Mouse (Mus musculus): Measurements from ENCODE around the gene Lrrk1. TPM values are rescaled to one million over a fixed set of nuclear protein-coding genes. Genes with fewer than 3 reads are reported as not detected.

Gene Lrrk1
- total and polyA plus RNA-seq, 3 experiments, result 5.0 to 16.9 (median 13.6) TPM

GRCm38 (mm10) chr7:66195881-66196280 lies 192.3 kb downstream of the Lrrk1 start:
- Histone ChIP-seq H3K4me2 (ENCODE audit: insufficient read depth, low read depth, poor library complexity, severe bottlenecking) (no peak overlapping the region), H3K9me3 (replicated peaks; ENCODE audit: low read length) (no peaks in the 10 kb centered on the region), H3K36me3 (replicated peaks in 1 of 2; ENCODE audit: control insufficient read depth in 1 of 2, insufficient read depth in 1 of 2, low read length in 1 of 2) (no peaks in the 10 kb centered on the region), H3K4me3 (replicated peaks in 1 of 3; ENCODE audit: low read depth in 2 of 3, low read length in 2 of 3, poor library complexity in 1 of 3) (no peak overlapping the region), H3K9ac (ENCODE audit: insufficient read depth, low read depth) (no peak overlapping the region), H3K27ac (ENCODE audit: insufficient read depth, low read depth) (no peak overlapping the region), H3K27me3 (replicated peaks) (no peaks in the 10 kb centered on the region), H3K79me2 (replicated peaks; ENCODE audit: control insufficient read depth, extremely low read depth, insufficient read depth, poor library complexity, severe bottlenecking) (no peaks in the 10 kb centered on the region), H3K4me1 (ENCODE audit: control insufficient read depth in 1 of 2, insufficient read depth in 2 of 2) (peaks cover 27 to 70% of the 10 kb centered on the region in 2 experiments)
- in situ Hi-C loops (cut with MboI; ENCODE audit: low pct_ligation_motif_present, low pct_unique_long_range_greater_than_20kb, low sequenced_read_pairs), result no loop called here
- dilution Hi-C loops (cut with MboI; ENCODE audit: extremely low pct_ligation_motif_present, extremely low pct_unique_long_range_greater_than_20kb, low sequenced_read_pairs), result no loop called here
- no peak for DNase-seq (ENCODE audit: extremely low read depth)
- no peak for TF ChIP-seq USF2 (conservative IDR thresholded peaks at IDR 0.05; ENCODE audit: low read depth, low read length)
- TF ChIP-seq USF1 (IDR thresholded peaks at IDR 0.05; ENCODE audit: low read depth, low read length), result no peak
- no peak for TF ChIP-seq MAFK (IDR thresholded peaks at IDR 0.05; ENCODE audit: insufficient replicate concordance, low read length)
- no peak for TF ChIP-seq MAX (IDR thresholded peaks at IDR 0.05; ENCODE audit: low read length)
- TF ChIP-seq UBTF (IDR thresholded peaks at IDR 0.05; ENCODE audit: low read depth, low read length), result no peak
- no peak for TF ChIP-seq MXI1 (IDR thresholded peaks at IDR 0.05; ENCODE audit: low read depth, low read length)
- no peak for TF ChIP-seq MAZ (IDR thresholded peaks at IDR 0.05; ENCODE audit: low read depth, low read length)
- TF ChIP-seq PAX5 (IDR thresholded peaks at IDR 0.05; ENCODE audit: low read length), result no peak
- TF ChIP-seq ETS1 (conservative IDR thresholded peaks at IDR 0.05; ENCODE audit: low read depth, low read length), result no peak
- no peak for TF ChIP-seq ELF1 (IDR thresholded peaks at IDR 0.05; ENCODE audit: low read depth, low read length)
- no peak for TF ChIP-seq EP300 (IDR thresholded peaks at IDR 0.05; ENCODE audit: low read length)

GRCm38 (mm10) chr7:66194511-66194910 lies 193.6 kb downstream of the Lrrk1 start:
- peak overlapping the region; percentile 2; the same call in 1 of the 2 replicates for H3K4me2 ChIP-seq (ENCODE audit: insufficient read depth, low read depth, poor library complexity, severe bottlenecking)
- H3K9ac ChIP-seq (ENCODE audit: insufficient read depth, low read depth), result no peak overlapping the region
- in situ Hi-C loops (cut with MboI; ENCODE audit: low pct_ligation_motif_present, low pct_unique_long_range_greater_than_20kb, low sequenced_read_pairs), result no loop called here
- DNase-seq (ENCODE audit: extremely low read depth), result peak; percentile 96
- dilution Hi-C loops (cut with MboI; ENCODE audit: extremely low pct_ligation_motif_present, extremely low pct_unique_long_range_greater_than_20kb, low sequenced_read_pairs), result no loop called here
- no peak overlapping the region for H3K27ac ChIP-seq (ENCODE audit: insufficient read depth, low read depth)
- peaks cover 27 to 59% of the 10 kb centered on the region in 2 experiments for H3K4me1 ChIP-seq (ENCODE audit: control insufficient read depth in 1 of 2, insufficient read depth in 2 of 2)
- H3K9me3 ChIP-seq (replicated peaks; ENCODE audit: low read length), result no peaks in the 10 kb centered on the region
- H3K36me3 ChIP-seq (replicated peaks in 1 of 2; ENCODE audit: control insufficient read depth in 1 of 2, insufficient read depth in 1 of 2, low read length in 1 of 2), result no peaks in the 10 kb centered on the region
- TF ChIP-seq PAX5 (IDR thresholded peaks at IDR 0.05; ENCODE audit: low read length), result no peak
- no peak for TF ChIP-seq UBTF (IDR thresholded peaks at IDR 0.05; ENCODE audit: low read depth, low read length)
- peak; percentile 82; the same call in 1 of the 2 replicates for TF ChIP-seq MAZ (IDR thresholded peaks at IDR 0.05; ENCODE audit: low read depth, low read length)
- TF ChIP-seq ZC3H11A (IDR thresholded peaks at IDR 0.05; ENCODE audit: low read depth, low read length), result no peak
- no peak for TF ChIP-seq MYC (IDR thresholded peaks at IDR 0.05; ENCODE audit: low read depth, low read length)
- TF ChIP-seq SIN3A (IDR thresholded peaks at IDR 0.05; ENCODE audit: low read length), result 0 out of 2 replicates have a peak, but pooled peaks have one; percentile 37
- TF ChIP-seq USF2 (conservative IDR thresholded peaks at IDR 0.05; ENCODE audit: low read depth, low read length), result no peak
- peak; percentile 73; the same call in 1 of the 2 replicates for TF ChIP-seq MEF2A (IDR thresholded peaks at IDR 0.05; ENCODE audit: borderline replicate concordance, low read depth, low read length)
- TF ChIP-seq ZMIZ1 (IDR thresholded peaks at IDR 0.05; ENCODE audit: low read depth, low read length), result no peak
- no peak; the same call in 1 of the 2 replicates for TF ChIP-seq RAD21 (IDR thresholded peaks at IDR 0.05; ENCODE audit: low read depth, low read length)
- TF ChIP-seq ELF1 (IDR thresholded peaks at IDR 0.05; ENCODE audit: low read depth, low read length), result 0 out of 2 replicates have a peak, but pooled peaks have one; percentile 20
- no peak for TF ChIP-seq POLR2A (IDR thresholded peaks at IDR 0.05; ENCODE audit: low read depth, low read length)
- TF ChIP-seq HCFC1 (IDR thresholded peaks at IDR 0.05; ENCODE audit: low read depth, low read length), result 0 out of 2 replicates have a peak, but pooled peaks have one; percentile 16
- TF ChIP-seq ETS1 (conservative IDR thresholded peaks at IDR 0.05; ENCODE audit: low read depth, low read length), result peak; percentile 92
- peak; percentile 98 for TF ChIP-seq TCF12 (IDR thresholded peaks at IDR 0.05; ENCODE audit: low read depth, low read length)
- peak; percentile 71 for TF ChIP-seq IRF4 (IDR thresholded peaks at IDR 0.05; ENCODE audit: low read depth, low read length)
- peak; percentile 87 for TF ChIP-seq CHD2 (IDR thresholded peaks at IDR 0.05; ENCODE audit: low read length)
- 0 out of 2 replicates have a peak, but pooled peaks have one; percentile 48 for TF ChIP-seq MAFK (IDR thresholded peaks at IDR 0.05; ENCODE audit: insufficient replicate concordance, low read length)
- TF ChIP-seq BHLHE40 (IDR thresholded peaks at IDR 0.05; ENCODE audit: low read depth, low read length), result peak; percentile 64
- TF ChIP-seq NELFE (IDR thresholded peaks at IDR 0.05; ENCODE audit: low read depth, low read length), result no peak
- peak; percentile 82 for TF ChIP-seq EP300 (IDR thresholded peaks at IDR 0.05; ENCODE audit: low read length)
- peak overlapping the region in 1 of 3 experiments; percentile 3 for H3K4me3 ChIP-seq (replicated peaks in 1 of 3; ENCODE audit: low read depth in 2 of 3, low read length in 2 of 3, poor library complexity in 1 of 3)
- no peaks in the 10 kb centered on the region for H3K27me3 ChIP-seq (replicated peaks)
- no peaks in the 10 kb centered on the region for H3K79me2 ChIP-seq (replicated peaks; ENCODE audit: control insufficient read depth, extremely low read depth, insufficient read depth, poor library complexity, severe bottlenecking)

Data from CH12.LX (cell line).